In the genomic region with DNA sequence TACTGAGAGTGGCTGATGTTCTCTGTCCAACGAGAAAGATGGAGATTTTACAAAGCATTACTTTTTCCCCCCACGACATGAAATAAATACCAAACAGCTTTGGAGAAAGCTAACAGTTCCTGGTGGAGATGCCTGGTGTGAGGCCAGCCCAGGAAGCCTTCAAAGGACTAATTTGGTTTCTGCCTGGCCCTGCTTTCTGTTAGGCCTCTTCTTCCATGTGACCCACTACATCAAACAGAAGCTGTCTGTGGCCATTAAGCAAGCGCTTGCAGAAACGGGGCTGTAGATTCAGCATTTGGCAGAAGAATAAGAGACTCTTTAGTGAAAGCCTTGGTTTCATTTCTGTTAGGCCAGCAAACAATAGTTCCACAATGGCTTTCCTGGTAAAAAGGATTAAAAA, we compare ENCODE assay signal across 27 mouse cellular contexts. TPM values are rescaled to one million over a fixed set of nuclear protein-coding genes. Genes with fewer than 3 reads are reported as not detected.
A peak's percentile ranks its signal among the peaks of the same experiment; 100 is the strongest.
DNase-seq lines count a peak whose midpoint lies in the region; ATAC-seq and TF ChIP-seq lines count a peak whose summit lies in the region.
"Had no signal": no experiment of that assay in that cellular context is flagged by ENCODE, and none has a peak within 500 bp of the region (broad histone marks: within the 10 kb centered on the region; RNA-seq: fewer than 3 reads in every experiment).

No protein-coding gene starts in this region.

- peak; percentile 55; the same call in 1 of the 2 replicates for ATAC-seq in forebrain, postnatal 0 days
- no peak for ATAC-seq in forebrain, embryonic 16.5 days
- ATAC-seq in megakaryocyte, adult 5-6 weeks (ENCODE audit: poor library complexity, severe bottlenecking) = peak; percentile 26; the same call in 1 of the 2 replicates
- no peak for ATAC-seq in cerebellum, adult (ENCODE audit: insufficient number of reproducible peaks, low FRiP score, low TSS enrichment)
- ATAC-seq: forebrain, embryonic 13.5 days; hindbrain, embryonic 16.5 days; inflammation-experienced regulatory T-cells, adult 6 months; intestine, embryonic 16.5 days had no signal

- no peak for TF ChIP-seq CTCF in forebrain, postnatal 0 days (IDR thresholded peaks at IDR 0.05; ENCODE audit: low read depth)
- no peak for TF ChIP-seq CTCF in brain, embryonic 14.5 days (IDR thresholded peaks at IDR 0.05; ENCODE audit: borderline replicate concordance, extremely low read depth, insufficient read depth, insufficient read length)

- no peaks in the 10 kb centered on the region for H3K36me3 ChIP-seq in forebrain, postnatal 0 days (ENCODE audit: insufficient read depth)
- no peaks in the 10 kb centered on the region for H3K36me3 ChIP-seq in forebrain, embryonic 16.5 days (ENCODE audit: control insufficient read depth, insufficient read depth)
- H3K36me3 ChIP-seq: forebrain, embryonic 10.5 days; heart, embryonic 12.5 days; heart, embryonic 15.5 days; hindbrain, embryonic 10.5 days; hindbrain, embryonic 13.5 days had no signal

- no peaks in the 10 kb centered on the region for H3K4me1 ChIP-seq in forebrain, postnatal 0 days (ENCODE audit: insufficient read depth)
- no peaks in the 10 kb centered on the region for H3K4me1 ChIP-seq in forebrain, embryonic 16.5 days (replicated peaks; ENCODE audit: control insufficient read depth, insufficient read depth, low read length)
- H3K4me1 ChIP-seq: forebrain, embryonic 10.5 days; forebrain, embryonic 13.5 days; heart, embryonic 12.5 days; heart, embryonic 15.5 days; hindbrain, embryonic 10.5 days; hindbrain, embryonic 13.5 days had no signal

- no peak overlapping the region for H3K27ac ChIP-seq in forebrain, postnatal 0 days (ENCODE audit: low read depth, low read length)
- no peak overlapping the region for H3K27ac ChIP-seq in forebrain, embryonic 16.5 days (ENCODE audit: low read length)
- H3K27ac ChIP-seq: forebrain, embryonic 10.5 days; forebrain, embryonic 13.5 days; heart, adult 2 months; heart, embryonic 15.5 days; hindbrain, embryonic 10.5 days; hindbrain, embryonic 13.5 days had no signal

- WGBS in forebrain, postnatal 0 days = 41% methylated on average over 4 of the region's 4 CpGs
- WGBS in forebrain, embryonic 16.5 days = 50% methylated on average over 4 of the region's 4 CpGs

- no peak overlapping the region for H3K9ac ChIP-seq in forebrain, postnatal 0 days
- no peak overlapping the region for H3K9ac ChIP-seq in forebrain, embryonic 16.5 days (replicated peaks; ENCODE audit: low read depth, low read length)
- H3K9ac ChIP-seq: forebrain, embryonic 13.5 days; heart, embryonic 12.5 days; heart, embryonic 15.5 days; hindbrain, embryonic 13.5 days had no signal

- no peak overlapping the region for H3K4me3 ChIP-seq in forebrain, postnatal 0 days (ENCODE audit: low read depth, low read length)
- H3K4me3 ChIP-seq in forebrain, embryonic 16.5 days (replicated peaks; ENCODE audit: low read length) = no peak overlapping the region
- H3K4me3 ChIP-seq: forebrain, embryonic 10.5 days; forebrain, embryonic 13.5 days; heart, adult 2 months; heart, embryonic 12.5 days; heart, embryonic 15.5 days; hindbrain, embryonic 10.5 days; hindbrain, embryonic 13.5 days had no signal

- no peaks in the 10 kb centered on the region for H3K9me3 ChIP-seq in forebrain, postnatal 0 days (ENCODE audit: low read length)
- H3K9me3 ChIP-seq in forebrain, embryonic 16.5 days (ENCODE audit: control insufficient read depth, low read length) = no peaks in the 10 kb centered on the region
- H3K9me3 ChIP-seq: forebrain, embryonic 10.5 days; forebrain, embryonic 13.5 days; heart, embryonic 12.5 days; heart, embryonic 15.5 days; hindbrain, embryonic 10.5 days; hindbrain, embryonic 13.5 days had no signal

- no peak overlapping the region for H3K4me2 ChIP-seq in forebrain, postnatal 0 days (ENCODE audit: low read depth)
- no peak overlapping the region for H3K4me2 ChIP-seq in forebrain, embryonic 16.5 days (ENCODE audit: low read length)
- H3K4me2 ChIP-seq: forebrain, embryonic 13.5 days; heart, embryonic 12.5 days; heart, embryonic 15.5 days; hindbrain, embryonic 13.5 days had no signal

- H3K27me3 ChIP-seq in forebrain, postnatal 0 days (ENCODE audit: insufficient read depth, low read length) = no peaks in the 10 kb centered on the region
- H3K27me3 ChIP-seq in forebrain, embryonic 16.5 days (replicated peaks; ENCODE audit: control insufficient read depth, insufficient read depth, low read length) = no peaks in the 10 kb centered on the region
- H3K27me3 ChIP-seq: heart, embryonic 15.5 days; hindbrain, embryonic 13.5 days had no signal

- TF ChIP-seq POLR2A in brain, embryonic 14.5 days (IDR thresholded peaks at IDR 0.05; ENCODE audit: borderline replicate concordance, extremely low read depth, insufficient read depth, insufficient read length, poor library complexity, severe bottlenecking) = no peak

- DNase-seq in forebrain, postnatal 0 days = no peak
- peak; percentile 35 for DNase-seq in layer of hippocampus, adult 9-11 months
- DNase-seq in layer of hippocampus, adult 18-20 months (ENCODE audit: low spot score in 2 of 2) = no peak
- DNase-seq in brain, embryonic 14.5 days (ENCODE audit: low read depth) = peak; percentile 35
- no peak for DNase-seq in embryo, embryonic 10.5 days (ENCODE audit: low spot score)
- DNase-seq: adrenal gland, adult 2 months; adrenal gland, postnatal 14 days; cerebellum, adult 18-20 months; cerebellum, adult 9-11 months; cerebellum, postnatal 25 days; gastrocnemius, postnatal 36 days; heart, adult 2 months; heart, postnatal 10 days; heart, postnatal 36 days; kidney, adult 18-20 months had no signal

RNA-seq across cellular contexts. Expression of gene Dnajc13, which starts 8.9 kb away (rescaled TPM):
- total RNA-seq in forebrain, postnatal 0 days (2014; rRNA removed) = 48.6 and 52.2 TPM in 2 replicates
- polyA plus RNA-seq in forebrain, postnatal 0 days (2015; fragmentation: Nextera tagmentation; extraction: Ambion mirVana) = 6.9 and 11.6 TPM in 2 replicates
- polyA plus RNA-seq in forebrain, embryonic 16.5 days (2015; fragmentation: Nextera tagmentation; extraction: Ambion mirVana) = 17.9 and 22.8 TPM in 2 replicates
- total RNA-seq in layer of hippocampus, adult 18-20 months (2021) = 10 to 100 TPM; 57.6 to 61.1 TPM
- 86.3 and 96.1 TPM in 2 replicates for polyA plus RNA-seq in brain, embryonic 14.5 days (2012; rRNA removed)
- total RNA-seq in megakaryocyte, adult 5-6 weeks (2015) = 68.2 and 77.1 TPM in 2 replicates
- 45.7 and 50.0 TPM in 2 replicates for total RNA-seq in megakaryocyte, adult 5-6 weeks (2017)

Comparison
In these comparisons a context has a peak if more than half of its experiments do, and no peak if none do; other contexts are left out.
1. ATAC-seq: peak in forebrain, postnatal 0 days (single experiment) and megakaryocyte, adult 5-6 weeks (single experiment); none in forebrain, embryonic 16.5 days (single experiment) and cerebellum, adult (single experiment).
2. DNase-seq: peak in layer of hippocampus, adult 9-11 months (single experiment) and brain, embryonic 14.5 days (single experiment); none in forebrain, postnatal 0 days (single experiment), layer of hippocampus, adult 18-20 months (0 of 2) and embryo, embryonic 10.5 days (single experiment).